Mouse (Mus musculus): ENCODE measurements around the gene Kif3a.

Kif3a gene

GRCm38 (mm10) chr11:53642744-53643279, 75.6 kb downstream of the Kif3a start:
- no peak for DNase-seq (ENCODE audit: low read depth in 1 of 2, low spot score in 2 of 2)

DNA sequence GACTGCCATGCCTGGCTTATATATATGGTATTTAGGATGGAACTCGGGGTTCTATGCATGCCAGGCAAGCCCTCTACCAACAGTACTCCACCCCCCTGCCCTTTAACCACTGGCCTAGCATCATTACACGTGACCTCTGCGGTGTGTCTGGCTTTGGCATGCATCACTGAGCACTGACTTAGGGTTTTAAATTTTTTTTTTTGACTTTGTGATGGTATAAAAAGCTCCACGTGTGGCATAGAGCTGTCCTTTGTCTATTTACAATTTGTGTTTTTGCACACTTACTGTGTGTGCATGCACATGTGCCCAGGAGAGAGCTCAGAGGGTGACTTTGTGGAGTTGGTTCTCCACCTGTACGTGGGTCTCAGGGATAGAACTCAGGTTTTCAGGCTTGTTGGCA, 76.8 kb downstream of the Kif3a start:
- DNase-seq (ENCODE audit: low read depth in 1 of 2, low spot score in 2 of 2) = no peak

GRCm38 (mm10) chr11:53651441-53651840, 84.3 kb downstream of the Kif3a start:
- DNase-seq (ENCODE audit: low read depth in 1 of 2, low spot score in 2 of 2) = no peak
